Mouse (Mus musculus): ENCODE measurements around the gene Syn3.

- TF ChIP-seq CTCF (IDR thresholded peaks at IDR 0.05; ENCODE audit: extremely low read depth, insufficient read depth, low read length) (no peak), POLR2A (IDR thresholded peaks at IDR 0.05; ENCODE audit: extremely low read depth, insufficient read depth, low read length) (no peak)
Measured at GRCm38 (mm10) chr10:86425690-86426530, 72.8 kb downstream of the Syn3 start.

All from cortical plate, adult 2 months (tissue).